Mouse (Mus musculus): ENCODE measurements around the gene Washc1. TPM values are rescaled to one million over a fixed set of nuclear protein-coding genes. Genes with fewer than 3 reads are reported as not detected.

Gene Washc1
- polyA plus RNA-seq, 1 experiment: 40.1 TPM

DNA sequence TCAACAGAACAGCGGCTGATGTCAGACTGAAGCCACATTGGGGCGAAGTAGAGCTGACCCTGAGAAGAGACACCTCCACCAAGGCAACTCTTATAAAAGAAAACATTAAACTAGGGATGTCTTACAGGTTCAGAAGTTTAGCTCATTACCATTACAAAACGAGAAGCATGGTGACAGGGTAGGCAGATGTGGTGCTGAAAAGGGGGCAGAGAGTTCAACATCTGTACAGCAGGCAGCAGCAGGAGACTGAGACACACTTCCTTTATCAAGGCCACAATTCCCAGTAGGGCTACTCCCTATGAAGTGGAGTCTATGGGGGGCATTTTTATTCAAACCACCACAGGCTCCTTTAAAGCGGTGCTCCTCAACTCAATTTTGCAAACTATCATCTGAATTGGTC is 3.1 kb upstream of the Washc1 start:
- Histone ChIP-seq H3K4me2 (ENCODE audit: low read depth) (no peak overlapping the region), H3ac (ENCODE audit: control insufficient read depth, insufficient read length) (no peak overlapping the region), H3K4me3 (no peak overlapping the region), H3K79me2 (ENCODE audit: control insufficient read depth, insufficient read depth) (peaks cover 4% of the 10 kb centered on the region), H3K36me3 (ENCODE audit: control insufficient read depth, insufficient read depth) (no peaks in the 10 kb centered on the region), H3K27me3 (ENCODE audit: control insufficient read depth, insufficient read depth, insufficient read length) (no peaks in the 10 kb centered on the region)
- TF ChIP-seq REST (IDR thresholded peaks at IDR 0.05; ENCODE audit: insufficient read depth, insufficient read length) (no peak), CEBPB (IDR thresholded peaks at IDR 0.05; ENCODE audit: insufficient read depth, poor library complexity, severe bottlenecking) (no peak), SRF (IDR thresholded peaks at IDR 0.05; ENCODE audit: control insufficient read depth, insufficient read length, low read depth) (no peak), TCF12 (IDR thresholded peaks at IDR 0.05; ENCODE audit: insufficient read depth, poor library complexity, severe bottlenecking) (no peak), E2F4 (IDR thresholded peaks at IDR 0.05; ENCODE audit: insufficient read depth) (no peak), POLR2A (IDR thresholded peaks at IDR 0.05; ENCODE audit: insufficient read length, low read depth) (no peak), MAX (IDR thresholded peaks at IDR 0.05; ENCODE audit: low read depth) (no peak), USF1 (IDR thresholded peaks at IDR 0.05; ENCODE audit: low read depth) (no peak), MYOG (IDR thresholded peaks at IDR 0.05; ENCODE audit: control insufficient read depth in 1 of 3, insufficient read depth in 1 of 3, insufficient read length in 2 of 3, low read depth in 2 of 3) (no peak)

DNA sequence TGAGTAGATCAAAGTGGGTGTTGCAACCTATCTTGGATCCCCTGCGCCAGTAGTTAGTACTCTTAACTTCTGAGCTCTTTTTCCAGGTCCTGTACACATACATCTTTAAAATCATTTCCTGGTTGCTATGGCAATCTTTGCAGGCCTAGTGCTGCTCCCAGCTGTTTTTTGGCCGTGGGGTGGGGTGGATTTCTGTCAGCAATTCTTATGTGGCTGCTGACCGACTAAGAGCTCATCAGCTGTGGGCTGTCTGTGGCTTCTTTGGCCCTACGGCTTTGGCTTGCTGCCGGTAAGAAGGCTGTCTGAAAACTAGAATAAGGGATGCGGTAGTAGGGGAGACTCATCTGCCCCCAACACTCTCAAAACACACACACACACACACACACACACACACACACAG is 599 bp upstream of the Washc1 start:
- H3K79me2 ChIP-seq (ENCODE audit: control insufficient read depth, insufficient read depth): peaks cover 4% of the 10 kb centered on the region
- H3ac ChIP-seq (ENCODE audit: control insufficient read depth, insufficient read length): no peak overlapping the region
- peak overlapping the region; percentile 85 for H3K4me2 ChIP-seq (ENCODE audit: low read depth)
- peak overlapping the region; percentile 35 for H3K4me3 ChIP-seq
- TF ChIP-seq REST (IDR thresholded peaks at IDR 0.05; ENCODE audit: insufficient read depth, insufficient read length) (no peak), MYOD1 (IDR thresholded peaks at IDR 0.05; ENCODE audit: control insufficient read depth in 1 of 3, insufficient read length in 2 of 3, low read depth in 2 of 3) (peak in 2 of 3 experiments; percentile 40 to 44), TCF12 (IDR thresholded peaks at IDR 0.05; ENCODE audit: insufficient read depth, poor library complexity, severe bottlenecking) (no peak), TCF3 (IDR thresholded peaks at IDR 0.05; ENCODE audit: insufficient read length, low read depth) (no peak), E2F4 (IDR thresholded peaks at IDR 0.05; ENCODE audit: insufficient read depth) (no peak), SRF (IDR thresholded peaks at IDR 0.05; ENCODE audit: control insufficient read depth, insufficient read length, low read depth) (no peak), USF1 (IDR thresholded peaks at IDR 0.05; ENCODE audit: low read depth) (no peak), MYOG (IDR thresholded peaks at IDR 0.05; ENCODE audit: control insufficient read depth in 1 of 3, insufficient read depth in 1 of 3, insufficient read length in 2 of 3, low read depth in 2 of 3) (peak in 2 of 3 experiments; percentile 4 to 68), MAX (IDR thresholded peaks at IDR 0.05; ENCODE audit: low read depth) (no peak), POLR2AphosphoS2 (IDR thresholded peaks at IDR 0.05; ENCODE audit: insufficient read length, low read depth) (no peak), CEBPB (IDR thresholded peaks at IDR 0.05; ENCODE audit: insufficient read depth, poor library complexity, severe bottlenecking) (no peak), POLR2A (IDR thresholded peaks at IDR 0.05; ENCODE audit: insufficient read length, low read depth) (no peak)
- no peaks in the 10 kb centered on the region for H3K36me3 ChIP-seq (ENCODE audit: control insufficient read depth, insufficient read depth)
- H3K27me3 ChIP-seq (ENCODE audit: control insufficient read depth, insufficient read depth, insufficient read length): no peaks in the 10 kb centered on the region

DNA sequence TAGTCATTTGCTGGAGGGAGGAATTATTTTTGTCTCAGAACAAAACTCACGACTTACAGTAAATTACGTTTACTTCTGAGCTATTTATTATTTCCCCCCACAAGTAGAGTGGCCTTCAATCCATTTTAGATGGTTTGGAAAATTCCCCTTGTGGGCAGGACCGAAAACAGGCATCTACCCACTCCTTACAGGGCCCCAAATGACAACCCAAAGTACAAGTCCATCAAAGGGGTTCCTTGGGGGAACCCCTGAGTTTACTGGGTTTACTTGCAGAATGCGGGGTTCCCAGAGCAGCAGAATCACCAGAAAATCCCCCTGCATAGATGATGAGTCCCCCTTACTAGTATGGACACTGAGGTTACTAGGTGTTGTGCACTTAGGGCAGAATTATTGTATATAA is 821 bp downstream of the Washc1 start:
- Histone ChIP-seq H3K27me3 (ENCODE audit: control insufficient read depth, insufficient read depth, insufficient read length) (no peaks in the 10 kb centered on the region), H3K4me3 (peak overlapping the region; percentile 35), H3ac (ENCODE audit: control insufficient read depth, insufficient read length) (peak overlapping the region; percentile 81), H3K79me2 (ENCODE audit: control insufficient read depth, insufficient read depth) (peaks cover 4% of the 10 kb centered on the region), H3K4me2 (ENCODE audit: low read depth) (peak overlapping the region; percentile 60), H3K36me3 (ENCODE audit: control insufficient read depth, insufficient read depth) (no peaks in the 10 kb centered on the region)
- TF ChIP-seq MAX (IDR thresholded peaks at IDR 0.05; ENCODE audit: low read depth): no peak
- TF ChIP-seq MYOG (IDR thresholded peaks at IDR 0.05; ENCODE audit: control insufficient read depth in 1 of 3, insufficient read depth in 1 of 3, insufficient read length in 2 of 3, low read depth in 2 of 3): no peak
- TF ChIP-seq SRF (IDR thresholded peaks at IDR 0.05; ENCODE audit: control insufficient read depth, insufficient read length, low read depth): no peak
- no peak for TF ChIP-seq POLR2AphosphoS2 (IDR thresholded peaks at IDR 0.05; ENCODE audit: insufficient read length, low read depth)
- TF ChIP-seq MYOD1 (IDR thresholded peaks at IDR 0.05; ENCODE audit: control insufficient read depth in 1 of 3, insufficient read length in 2 of 3, low read depth in 2 of 3): no peak
- no peak for TF ChIP-seq USF1 (IDR thresholded peaks at IDR 0.05; ENCODE audit: low read depth)
- no peak for TF ChIP-seq TCF12 (IDR thresholded peaks at IDR 0.05; ENCODE audit: insufficient read depth, poor library complexity, severe bottlenecking)
- TF ChIP-seq REST (IDR thresholded peaks at IDR 0.05; ENCODE audit: insufficient read depth, insufficient read length): no peak
- TF ChIP-seq E2F4 (IDR thresholded peaks at IDR 0.05; ENCODE audit: insufficient read depth): no peak
- no peak for TF ChIP-seq CEBPB (IDR thresholded peaks at IDR 0.05; ENCODE audit: insufficient read depth, poor library complexity, severe bottlenecking)
- no peak for TF ChIP-seq POLR2A (IDR thresholded peaks at IDR 0.05; ENCODE audit: insufficient read length, low read depth)
- TF ChIP-seq TCF3 (IDR thresholded peaks at IDR 0.05; ENCODE audit: insufficient read length, low read depth): no peak

DNA sequence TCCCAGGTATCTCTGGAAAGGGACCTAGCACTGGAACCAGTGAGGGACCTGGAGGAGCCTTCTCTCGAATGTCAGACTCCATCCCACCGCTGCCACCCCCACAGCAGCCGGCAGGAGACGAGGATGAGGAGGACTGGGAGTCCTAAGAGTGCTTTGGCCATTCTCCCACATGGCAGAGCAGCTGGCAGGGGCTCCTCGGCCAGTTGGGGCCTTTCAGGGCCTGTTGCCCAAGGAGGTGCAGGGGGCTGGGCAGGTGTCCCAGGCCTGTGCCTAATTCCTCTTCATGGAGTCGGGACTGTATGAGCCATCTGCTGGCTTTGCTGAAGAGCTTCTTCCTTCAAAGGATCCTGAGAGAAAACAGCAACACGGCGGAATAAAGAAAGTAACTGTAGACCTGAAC is 7.6 kb downstream of the Washc1 start:
- Histone ChIP-seq H3K4me3 (no peak overlapping the region), H3K4me2 (ENCODE audit: low read depth) (no peak overlapping the region), H3K79me2 (ENCODE audit: control insufficient read depth, insufficient read depth) (peaks cover under 1% of the 10 kb centered on the region), H3K36me3 (ENCODE audit: control insufficient read depth, insufficient read depth) (no peaks in the 10 kb centered on the region), H3ac (ENCODE audit: control insufficient read depth, insufficient read length) (no peak overlapping the region), H3K27me3 (ENCODE audit: control insufficient read depth, insufficient read depth, insufficient read length) (no peaks in the 10 kb centered on the region)
- no peak for TF ChIP-seq CEBPB (IDR thresholded peaks at IDR 0.05; ENCODE audit: insufficient read depth, poor library complexity, severe bottlenecking)
- TF ChIP-seq MYOD1 (IDR thresholded peaks at IDR 0.05; ENCODE audit: control insufficient read depth in 1 of 3, insufficient read length in 2 of 3, low read depth in 2 of 3): no peak
- no peak for TF ChIP-seq POLR2A (IDR thresholded peaks at IDR 0.05; ENCODE audit: insufficient read length, low read depth)
- no peak for TF ChIP-seq TCF3 (IDR thresholded peaks at IDR 0.05; ENCODE audit: insufficient read length, low read depth)
- no peak for TF ChIP-seq POLR2AphosphoS2 (IDR thresholded peaks at IDR 0.05; ENCODE audit: insufficient read length, low read depth)

DNA sequence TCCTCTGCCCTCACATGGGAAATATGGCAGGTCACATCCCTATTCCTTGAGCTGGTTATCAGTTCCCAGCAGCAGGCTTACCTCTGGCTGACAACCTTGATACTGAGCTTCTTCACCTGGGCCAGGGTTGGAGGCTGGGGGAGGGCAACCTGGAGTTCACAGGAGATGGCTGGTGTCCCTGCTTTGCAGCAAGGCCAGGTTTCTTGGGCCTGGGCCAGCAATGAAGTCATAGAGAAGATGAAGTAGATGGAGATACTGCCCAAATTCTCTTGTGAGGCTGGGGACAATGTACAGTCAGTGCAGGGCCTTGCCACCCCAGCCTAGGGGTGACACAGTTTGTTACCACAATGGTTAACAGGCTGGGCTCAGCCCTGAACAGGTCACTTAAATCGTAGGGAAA is 9.4 kb downstream of the Washc1 start:
- H3K36me3 ChIP-seq (ENCODE audit: control insufficient read depth, insufficient read depth): no peaks in the 10 kb centered on the region
- H3ac ChIP-seq (ENCODE audit: control insufficient read depth, insufficient read length): no peak overlapping the region
- H3K27me3 ChIP-seq (ENCODE audit: control insufficient read depth, insufficient read depth, insufficient read length): no peaks in the 10 kb centered on the region
- H3K79me2 ChIP-seq (ENCODE audit: control insufficient read depth, insufficient read depth): peaks cover 16% of the 10 kb centered on the region
- TF ChIP-seq SRF (IDR thresholded peaks at IDR 0.05; ENCODE audit: control insufficient read depth, insufficient read length, low read depth): no peak
- no peak for TF ChIP-seq REST (IDR thresholded peaks at IDR 0.05; ENCODE audit: insufficient read depth, insufficient read length)
- TF ChIP-seq E2F4 (IDR thresholded peaks at IDR 0.05; ENCODE audit: insufficient read depth): no peak
- no peak for TF ChIP-seq POLR2AphosphoS2 (IDR thresholded peaks at IDR 0.05; ENCODE audit: insufficient read length, low read depth)
- no peak for TF ChIP-seq MYOD1 (IDR thresholded peaks at IDR 0.05; ENCODE audit: control insufficient read depth in 1 of 3, insufficient read length in 2 of 3, low read depth in 2 of 3)
- no peak for TF ChIP-seq CEBPB (IDR thresholded peaks at IDR 0.05; ENCODE audit: insufficient read depth, poor library complexity, severe bottlenecking)
- no peak for TF ChIP-seq POLR2A (IDR thresholded peaks at IDR 0.05; ENCODE audit: insufficient read length, low read depth)
- TF ChIP-seq MYOG (IDR thresholded peaks at IDR 0.05; ENCODE audit: control insufficient read depth in 1 of 3, insufficient read depth in 1 of 3, insufficient read length in 2 of 3, low read depth in 2 of 3): no peak
- no peak for TF ChIP-seq USF1 (IDR thresholded peaks at IDR 0.05; ENCODE audit: low read depth)
- no peak for TF ChIP-seq TCF3 (IDR thresholded peaks at IDR 0.05; ENCODE audit: insufficient read length, low read depth)
- no peak for TF ChIP-seq TCF12 (IDR thresholded peaks at IDR 0.05; ENCODE audit: insufficient read depth, poor library complexity, severe bottlenecking)
- TF ChIP-seq MAX (IDR thresholded peaks at IDR 0.05; ENCODE audit: low read depth): no peak
- H3K4me2 ChIP-seq (ENCODE audit: low read depth): no peak overlapping the region
- no peak overlapping the region for H3K4me3 ChIP-seq

Measured in myocyte (in vitro differentiated cells).